Mouse (Mus musculus) G1E (cell line): Measurements from ENCODE around the gene Slc11a2. TPM values are rescaled to one million over a fixed set of nuclear protein-coding genes. Genes with fewer than 3 reads are reported as not detected.

Experiments used
- ATAC-seq: 2 replicates; pipeline ENCODE4 v1.8.0; 2016; ENCODE audit warnings: mild to moderate bottlenecking; ENCODE audit not compliant: insufficient number of reproducible peaks, poor library complexity, low FRiP score, severe bottlenecking; ENCODE audit errors: extremely low read depth
- DNase-seq: peaks from one replicate; pipeline ENCODE4 v3.0.0; 2012; ENCODE audit warnings: low spot score
- H3K27me3 ChIP-seq: 2 replicates; pipeline ENCODE4 v1.6.1; 2012; ENCODE audit warnings: mild to moderate bottlenecking, low read length, inconsistent platforms; ENCODE audit not compliant: insufficient read depth
- H3K36me3 ChIP-seq: replicated peaks from 2 replicates; pipeline ENCODE3; 2012; ENCODE audit warnings: mild to moderate bottlenecking, inconsistent platforms
- H3K4me1 ChIP-seq: 2 replicates; pipeline ENCODE4 v1.6.1; 2012; ENCODE audit warnings: low read depth, low read length, inconsistent platforms, mixed read lengths; ENCODE audit not compliant: insufficient read depth
- H3K4me3 ChIP-seq: 2 replicates; pipeline ENCODE4 v1.5.1; 2012; ENCODE audit warnings: low read depth, mild to moderate bottlenecking, inconsistent platforms, low read length, moderate library complexity, mixed read lengths
- H3K9me3 ChIP-seq: replicated peaks from 2 replicates; pipeline ENCODE4 v1.6.1; 2012; ENCODE audit warnings: inconsistent platforms
- CTCF ChIP-seq: IDR thresholded peaks from 2 replicates; pipeline ENCODE4 v1.5.1; 2012; ENCODE audit warnings: low read depth, low read length, inconsistent platforms, mixed read lengths
- GATA1 ChIP-seq: IDR thresholded peaks from 2 replicates; pipeline ENCODE4 v1.6.1; 2012; ENCODE audit warnings: borderline replicate concordance, low read length, inconsistent platforms, mixed read lengths
- GATA2 ChIP-seq: IDR thresholded peaks from 2 replicates; pipeline ENCODE4 v1.6.1; 2012; ENCODE audit warnings: low read depth, low read length, inconsistent platforms, borderline replicate concordance
- POLR2AphosphoS5 ChIP-seq: IDR thresholded peaks from 2 replicates; pipeline ENCODE4 v1.6.1; 2012; ENCODE audit warnings: low read depth, low read length, inconsistent platforms; ENCODE audit not compliant: insufficient replicate concordance
- TAL1 ChIP-seq: conservative IDR thresholded peaks from 2 replicates; pipeline ENCODE4 v1.6.1; 2012; ENCODE audit warnings: low read depth, low read length, inconsistent platforms, mixed read lengths
- polyA plus RNA-seq: library from polyadenylated mRNA; stranded (reverse); fragments of >175 nt; gene quantifications from 2 replicates; pipeline ENCODE4 v1.2.3, GENCODE M21; 2012
- total RNA-seq, 2 experiments: library from RNA; stranded (forward) in 1 of 2; stranded (reverse) in 1 of 2; fragments of 200-1000 nt in 1 of 2; fragments of >200 nt in 1 of 2; fragmentation: Nextera tagmentation in 1 of 2; gene quantifications; 2 replicates each; pipeline ENCODE4 v1.2.3; 2014 to 2017

The Slc11a2 gene
- total and polyA plus RNA-seq, 3 experiments, result 5.4 to 95.4 (median 34.6) TPM

GRCm38 (mm10) chr15:100456356-100456991 lies 31.6 kb upstream of the Slc11a2 start:
- ATAC-seq, result no peak
- Histone ChIP-seq H3K36me3 (no peaks in the 10 kb centered on the region), H3K4me3 (no peak overlapping the region), H3K27me3 (no peaks in the 10 kb centered on the region), H3K4me1 (peaks cover 36% of the 10 kb centered on the region), H3K9me3 (no peaks in the 10 kb centered on the region)
- no peak for DNase-seq
- TF ChIP-seq POLR2AphosphoS5 (no peak), TAL1 (no peak), GATA2 (no peak), CTCF (no peak), GATA1 (no peak)

DNA sequence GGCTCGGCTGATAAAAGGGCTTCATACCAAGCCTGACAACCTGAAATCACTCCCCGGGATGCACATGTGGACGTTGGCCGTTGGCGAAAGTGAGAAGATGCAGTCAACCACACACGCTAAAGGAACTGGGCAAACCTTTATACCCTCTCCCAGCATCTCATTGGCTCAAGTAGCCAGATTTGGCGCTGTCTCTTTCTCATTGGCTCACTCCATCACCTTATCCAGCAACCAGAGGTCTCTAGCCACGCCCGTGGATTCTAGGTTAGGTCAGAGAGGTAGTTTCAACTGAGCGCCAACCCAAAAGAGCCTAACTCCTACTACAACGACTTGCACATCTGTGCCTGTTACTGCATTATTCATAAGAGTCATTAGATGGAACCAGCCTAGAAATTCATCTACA lies 27.6 kb upstream of the Slc11a2 start:
- no peaks in the 10 kb centered on the region for H3K36me3 ChIP-seq
- TF ChIP-seq GATA2 (no peak), TAL1 (no peak), GATA1 (no peak), POLR2AphosphoS5 (no peak), CTCF (no peak)
- ATAC-seq (no peak), DNase-seq (no peak)
- H3K4me3 ChIP-seq, result no peak overlapping the region
- H3K9me3 ChIP-seq, result 0 out of 2 replicates have a peak, but pooled peaks cover 2% of the 10 kb centered on the region
- no peaks in the 10 kb centered on the region for H3K27me3 ChIP-seq
- peaks cover 31% of the 10 kb centered on the region for H3K4me1 ChIP-seq

DNA sequence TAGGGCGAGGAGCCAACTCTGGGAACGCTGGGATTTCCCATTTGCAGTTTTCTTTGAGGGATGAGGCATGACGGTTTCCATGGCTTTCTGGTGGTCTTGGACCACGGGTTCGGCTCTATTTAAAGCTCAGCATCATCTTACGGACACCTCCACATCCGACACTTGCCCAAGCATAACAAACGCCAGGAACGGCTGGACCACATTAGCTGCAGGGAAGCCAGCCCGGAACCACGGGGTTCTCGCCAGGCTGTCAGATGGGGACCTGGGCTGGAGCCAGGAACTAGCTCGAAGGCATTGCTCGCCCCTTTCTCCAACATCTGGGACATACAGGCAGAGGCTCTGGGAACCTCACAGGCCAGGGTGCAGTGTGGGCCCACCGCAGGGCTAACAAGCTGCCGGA lies 26.4 kb upstream of the Slc11a2 start:
- peaks cover 31% of the 10 kb centered on the region for H3K4me1 ChIP-seq
- no peaks in the 10 kb centered on the region for H3K36me3 ChIP-seq

DNA sequence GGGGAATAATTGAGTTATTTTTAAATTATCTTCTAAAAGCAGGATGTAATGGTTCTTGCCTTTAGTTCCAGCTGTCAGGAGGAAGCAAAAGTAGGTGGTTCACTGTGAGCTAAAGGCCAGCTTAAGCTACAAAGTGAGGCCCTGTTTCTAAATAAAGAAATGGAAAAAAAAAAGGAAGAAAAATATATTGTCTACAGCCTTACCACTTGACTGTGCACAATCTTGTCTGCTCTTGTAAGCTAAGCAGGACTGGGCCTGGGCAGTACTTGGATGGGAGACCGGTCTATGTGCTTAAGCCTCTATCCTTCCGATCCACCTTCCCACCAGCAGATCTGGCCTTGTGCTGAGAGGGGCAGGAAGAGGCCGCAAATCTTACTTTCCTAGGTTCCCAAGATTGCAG lies 24.6 kb upstream of the Slc11a2 start:
- ATAC-seq, result no peak
- Histone ChIP-seq H3K36me3 (no peaks in the 10 kb centered on the region), H3K9me3 (0 out of 2 replicates have a peak, but pooled peaks cover 2% of the 10 kb centered on the region), H3K4me3 (no peak overlapping the region), H3K27me3 (no peaks in the 10 kb centered on the region), H3K4me1 (peaks cover 38% of the 10 kb centered on the region)
- TF ChIP-seq GATA2, result no peak
- no peak for TF ChIP-seq CTCF
- TF ChIP-seq GATA1, result no peak
- no peak for TF ChIP-seq POLR2AphosphoS5
- no peak for TF ChIP-seq TAL1
- DNase-seq, result no peak

More for the DNA sequence above, 26.4 kb upstream of the Slc11a2 start:
- ATAC-seq (no peak), DNase-seq (no peak)
- Histone ChIP-seq H3K4me3 (no peak overlapping the region), H3K9me3 (0 out of 2 replicates have a peak, but pooled peaks cover 2% of the 10 kb centered on the region), H3K27me3 (no peaks in the 10 kb centered on the region)
- TF ChIP-seq TAL1 (no peak), GATA2 (no peak), POLR2AphosphoS5 (no peak), GATA1 (no peak), CTCF (no peak)

- H3K36me3 ChIP-seq, result no peaks in the 10 kb centered on the region
- DNase-seq (no peak), ATAC-seq (no peak)
- H3K9me3 ChIP-seq, result 0 out of 2 replicates have a peak, but pooled peaks cover 2% of the 10 kb centered on the region
- H3K27me3 ChIP-seq, result no peaks in the 10 kb centered on the region
- TF ChIP-seq GATA2 (no peak), TAL1 (no peak), GATA1 (no peak), CTCF (no peak)
- peaks cover 47% of the 10 kb centered on the region for H3K4me1 ChIP-seq
- H3K4me3 ChIP-seq, result no peak overlapping the region
Observed at GRCm38 (mm10) chr15:100448572-100448971, 23.7 kb upstream of the Slc11a2 start.

- Histone ChIP-seq H3K27me3 (no peaks in the 10 kb centered on the region), H3K36me3 (no peaks in the 10 kb centered on the region), H3K4me3 (no peak overlapping the region), H3K9me3 (0 out of 2 replicates have a peak, but pooled peaks cover 2% of the 10 kb centered on the region), H3K4me1 (peaks cover 54% of the 10 kb centered on the region)
- ATAC-seq (peak; percentile 36), DNase-seq (peak; percentile 41)
- TF ChIP-seq GATA1, result no peak
- no peak for TF ChIP-seq POLR2AphosphoS5
- no peak for TF ChIP-seq GATA2
- TF ChIP-seq CTCF, result no peak
- no peak for TF ChIP-seq TAL1
Observed at GRCm38 (mm10) chr15:100446887-100447286, 22.0 kb upstream of the Slc11a2 start.
